Mouse (Mus musculus): ENCODE results near the gene Gm5136. TPM values are rescaled to one million over a fixed set of nuclear protein-coding genes. Genes with fewer than 3 reads are reported as not detected.

The Gm5136 gene
- polyA plus RNA-seq, 1 experiment from 2014 or later = not detected

DNA sequence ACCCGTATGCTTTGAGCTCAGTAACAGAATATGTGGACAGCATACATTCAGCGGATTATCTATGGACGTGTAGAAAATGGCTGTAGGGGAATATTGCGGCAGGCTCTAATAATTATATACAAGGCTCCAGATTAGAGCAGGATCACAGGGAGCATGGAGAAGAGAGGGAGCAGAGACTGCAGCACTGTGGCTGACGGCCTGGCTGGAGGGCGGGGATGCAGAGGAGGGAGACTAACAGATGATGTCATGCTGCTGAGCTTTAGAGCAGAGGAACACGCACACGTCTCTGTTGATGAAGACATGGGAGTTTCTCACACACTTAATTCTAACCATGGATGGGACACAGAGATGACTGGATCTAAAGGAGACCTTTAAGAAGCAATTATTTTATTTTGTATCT, 22.9 kb downstream of the Gm5136 start:
- Histone ChIP-seq H3K4me1 (ENCODE audit: insufficient read depth) (no peaks in the 10 kb centered on the region), H3K4me2 (ENCODE audit: low read depth, low read length) (no peak overlapping the region), H3K27me3 (ENCODE audit: insufficient read depth, low read length) (no peaks in the 10 kb centered on the region), H3K9ac (replicated peaks) (no peak overlapping the region), H3K27ac (ENCODE audit: low read depth) (no peak overlapping the region), H3K36me3 (replicated peaks; ENCODE audit: insufficient read depth, low read length) (no peaks in the 10 kb centered on the region), H3K9me3 (ENCODE audit: low read length) (no peaks in the 10 kb centered on the region), H3K4me3 (ENCODE audit: low read depth, low read length) (no peak overlapping the region)
- ATAC-seq = no peak
- TF ChIP-seq EP300 (IDR thresholded peaks at IDR 0.05; ENCODE audit: low read depth) = no peak
- no peak for TF ChIP-seq CTCF (IDR thresholded peaks at IDR 0.05; ENCODE audit: low read depth)
- 83% methylated on average over 8 of the region's 8 CpGs for WGBS (ENCODE audit: insufficient replicate concordance)
- no peak for DNase-seq

GRCm38 (mm10) chr10:108668944-108669343, 31.0 kb downstream of the Gm5136 start:
- H3K27ac ChIP-seq (ENCODE audit: low read depth) = no peak overlapping the region
- H3K36me3 ChIP-seq (replicated peaks; ENCODE audit: insufficient read depth, low read length) = no peaks in the 10 kb centered on the region
- H3K4me1 ChIP-seq (ENCODE audit: insufficient read depth) = no peaks in the 10 kb centered on the region
- H3K4me3 ChIP-seq (ENCODE audit: low read depth, low read length) = no peak overlapping the region
- 69% methylated on average over 3 of the region's 3 CpGs for WGBS (ENCODE audit: insufficient replicate concordance)
- H3K4me2 ChIP-seq (ENCODE audit: low read depth, low read length) = no peak overlapping the region
- TF ChIP-seq EP300 (IDR thresholded peaks at IDR 0.05; ENCODE audit: low read depth) (no peak), CTCF (IDR thresholded peaks at IDR 0.05; ENCODE audit: low read depth) (no peak)
- H3K27me3 ChIP-seq (ENCODE audit: insufficient read depth, low read length) = no peaks in the 10 kb centered on the region
- DNase-seq (no peak), ATAC-seq (no peak)
- H3K9me3 ChIP-seq (ENCODE audit: low read length) = no peaks in the 10 kb centered on the region
- no peak overlapping the region for H3K9ac ChIP-seq (replicated peaks)

- TF ChIP-seq CTCF (IDR thresholded peaks at IDR 0.05; ENCODE audit: low read depth) (no peak), EP300 (IDR thresholded peaks at IDR 0.05; ENCODE audit: low read depth) (no peak)
- H3K9me3 ChIP-seq (ENCODE audit: low read length) = no peaks in the 10 kb centered on the region
- no peak overlapping the region for H3K4me3 ChIP-seq (ENCODE audit: low read depth, low read length)
- no peak for ATAC-seq
- no peaks in the 10 kb centered on the region for H3K27me3 ChIP-seq (ENCODE audit: insufficient read depth, low read length)
- no peak overlapping the region for H3K9ac ChIP-seq (replicated peaks)
- WGBS (ENCODE audit: insufficient replicate concordance) = 64% methylated on average over 3 of the region's 3 CpGs
- no peak overlapping the region for H3K4me2 ChIP-seq (ENCODE audit: low read depth, low read length)
- H3K27ac ChIP-seq (ENCODE audit: low read depth) = no peak overlapping the region
- no peak for DNase-seq
- H3K36me3 ChIP-seq (replicated peaks; ENCODE audit: insufficient read depth, low read length) = no peaks in the 10 kb centered on the region
- H3K4me1 ChIP-seq (ENCODE audit: insufficient read depth) = no peaks in the 10 kb centered on the region
Measured at GRCm38 (mm10) chr10:108660295-108660694, 39.7 kb downstream of the Gm5136 start.

GRCm38 (mm10) chr10:108658300-108658699, 41.7 kb downstream of the Gm5136 start:
- Histone ChIP-seq H3K4me3 (ENCODE audit: low read depth, low read length) (no peak overlapping the region), H3K9ac (replicated peaks) (no peak overlapping the region), H3K9me3 (ENCODE audit: low read length) (no peaks in the 10 kb centered on the region), H3K4me2 (ENCODE audit: low read depth, low read length) (no peak overlapping the region), H3K27ac (ENCODE audit: low read depth) (no peak overlapping the region), H3K36me3 (replicated peaks; ENCODE audit: insufficient read depth, low read length) (no peaks in the 10 kb centered on the region), H3K4me1 (ENCODE audit: insufficient read depth) (no peaks in the 10 kb centered on the region), H3K27me3 (ENCODE audit: insufficient read depth, low read length) (no peaks in the 10 kb centered on the region)
- 73% methylated on average over 2 of the region's 2 CpGs for whole genome bisulfite sequencing (ENCODE audit: insufficient replicate concordance)
- TF ChIP-seq CTCF (IDR thresholded peaks at IDR 0.05; ENCODE audit: low read depth) (no peak), EP300 (IDR thresholded peaks at IDR 0.05; ENCODE audit: low read depth) (no peak)
- no peak for ATAC-seq
- DNase-seq = no peak

DNA sequence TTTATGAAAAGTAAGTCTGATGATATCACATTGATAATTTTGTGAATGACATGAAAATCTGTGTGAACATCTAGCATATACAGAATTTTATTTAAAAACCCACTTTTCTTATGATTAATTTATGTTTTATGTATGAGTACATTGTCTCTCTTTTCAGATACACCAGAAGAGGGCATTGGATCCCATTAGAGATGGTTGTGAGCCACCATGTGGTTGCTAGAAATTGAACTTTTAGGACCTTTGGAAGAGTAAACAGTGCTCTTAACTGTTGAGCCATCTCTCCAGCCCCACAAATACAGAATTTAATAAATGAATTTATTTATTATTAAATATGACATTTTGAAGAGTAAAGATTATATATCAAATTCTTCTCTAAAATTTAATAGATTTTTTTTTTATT, 42.3 kb downstream of the Gm5136 start:
- DNase-seq = no peak
- Histone ChIP-seq H3K9ac (replicated peaks) (no peak overlapping the region), H3K27me3 (ENCODE audit: insufficient read depth, low read length) (no peaks in the 10 kb centered on the region), H3K27ac (ENCODE audit: low read depth) (no peak overlapping the region), H3K4me2 (ENCODE audit: low read depth, low read length) (no peak overlapping the region), H3K4me1 (ENCODE audit: insufficient read depth) (no peaks in the 10 kb centered on the region), H3K36me3 (replicated peaks; ENCODE audit: insufficient read depth, low read length) (no peaks in the 10 kb centered on the region), H3K9me3 (ENCODE audit: low read length) (no peaks in the 10 kb centered on the region), H3K4me3 (ENCODE audit: low read depth, low read length) (no peak overlapping the region)
- ATAC-seq = no peak
- TF ChIP-seq EP300 (IDR thresholded peaks at IDR 0.05; ENCODE audit: low read depth) (no peak), CTCF (IDR thresholded peaks at IDR 0.05; ENCODE audit: low read depth) (no peak; the same call in 1 of the 2 replicates)

DNA sequence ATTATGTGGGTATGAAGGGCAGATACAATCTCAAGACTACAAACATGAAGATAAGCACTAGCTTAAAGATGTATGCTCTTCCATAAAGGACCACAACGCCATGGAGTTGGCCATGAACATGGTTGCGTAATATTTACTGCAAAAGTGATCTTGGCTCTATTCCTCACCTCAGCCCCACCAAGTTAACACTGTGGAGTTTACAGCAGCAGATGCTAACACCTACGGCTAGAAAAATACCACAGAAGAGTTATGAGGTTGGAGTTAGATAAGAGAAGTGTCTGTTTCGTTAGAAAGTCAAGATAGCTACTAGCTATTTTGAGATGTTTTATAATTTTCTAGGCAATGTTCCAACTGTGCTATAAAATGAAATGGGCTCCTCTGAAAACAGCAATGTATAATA, 43.1 kb downstream of the Gm5136 start:
- DNase-seq (no peak), ATAC-seq (no peak)
- Histone ChIP-seq H3K4me2 (ENCODE audit: low read depth, low read length) (no peak overlapping the region), H3K27ac (ENCODE audit: low read depth) (no peak overlapping the region), H3K36me3 (replicated peaks; ENCODE audit: insufficient read depth, low read length) (no peaks in the 10 kb centered on the region), H3K4me3 (ENCODE audit: low read depth, low read length) (no peak overlapping the region), H3K27me3 (ENCODE audit: insufficient read depth, low read length) (no peaks in the 10 kb centered on the region), H3K4me1 (ENCODE audit: insufficient read depth) (no peaks in the 10 kb centered on the region), H3K9ac (replicated peaks) (no peak overlapping the region), H3K9me3 (ENCODE audit: low read length) (no peaks in the 10 kb centered on the region)
- TF ChIP-seq EP300 (IDR thresholded peaks at IDR 0.05; ENCODE audit: low read depth) (no peak), CTCF (IDR thresholded peaks at IDR 0.05; ENCODE audit: low read depth) (no peak)
- WGBS (ENCODE audit: insufficient replicate concordance) = 62% methylated on average over 4 of the region's 4 CpGs

DNA sequence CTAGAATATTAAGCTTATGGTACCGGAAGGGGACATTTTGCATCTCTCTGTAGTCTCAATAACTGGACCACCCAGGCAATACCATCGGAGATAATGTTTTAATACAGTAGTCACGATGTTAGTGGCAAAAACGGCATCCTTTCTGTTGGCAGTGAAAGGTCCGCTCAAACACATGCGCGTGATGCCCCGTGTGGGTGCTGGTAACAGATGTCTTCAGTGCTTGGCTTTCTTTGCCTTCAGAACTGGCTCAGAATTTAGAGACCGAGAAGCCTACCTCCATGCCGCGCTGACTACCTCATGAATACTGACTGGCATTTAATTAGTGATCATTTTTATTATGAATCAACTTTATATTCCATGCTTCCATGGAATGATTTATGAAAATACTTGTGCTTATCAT, 44.9 kb downstream of the Gm5136 start:
- ATAC-seq (no peak), DNase-seq (no peak)
- Histone ChIP-seq H3K4me1 (ENCODE audit: insufficient read depth) (no peaks in the 10 kb centered on the region), H3K27me3 (ENCODE audit: insufficient read depth, low read length) (no peaks in the 10 kb centered on the region), H3K9ac (replicated peaks) (no peak overlapping the region), H3K4me2 (ENCODE audit: low read depth, low read length) (no peak overlapping the region), H3K36me3 (replicated peaks; ENCODE audit: insufficient read depth, low read length) (no peaks in the 10 kb centered on the region), H3K4me3 (ENCODE audit: low read depth, low read length) (no peak overlapping the region), H3K27ac (ENCODE audit: low read depth) (no peak overlapping the region), H3K9me3 (ENCODE audit: low read length) (no peaks in the 10 kb centered on the region)
- TF ChIP-seq CTCF (IDR thresholded peaks at IDR 0.05; ENCODE audit: low read depth) (no peak), EP300 (IDR thresholded peaks at IDR 0.05; ENCODE audit: low read depth) (no peak)
- WGBS (ENCODE audit: insufficient replicate concordance) = 88% methylated on average over 11 of the region's 11 CpGs

Measured in liver, postnatal 0 days (tissue).